Mouse (Mus musculus): Measurements from ENCODE around the gene Xdh. TPM values are rescaled to one million over a fixed set of nuclear protein-coding genes. Genes with fewer than 3 reads are reported as not detected.

Xdh gene
- total and polyA plus RNA-seq, 2 experiments: 71.1 to 115 TPM

DNA sequence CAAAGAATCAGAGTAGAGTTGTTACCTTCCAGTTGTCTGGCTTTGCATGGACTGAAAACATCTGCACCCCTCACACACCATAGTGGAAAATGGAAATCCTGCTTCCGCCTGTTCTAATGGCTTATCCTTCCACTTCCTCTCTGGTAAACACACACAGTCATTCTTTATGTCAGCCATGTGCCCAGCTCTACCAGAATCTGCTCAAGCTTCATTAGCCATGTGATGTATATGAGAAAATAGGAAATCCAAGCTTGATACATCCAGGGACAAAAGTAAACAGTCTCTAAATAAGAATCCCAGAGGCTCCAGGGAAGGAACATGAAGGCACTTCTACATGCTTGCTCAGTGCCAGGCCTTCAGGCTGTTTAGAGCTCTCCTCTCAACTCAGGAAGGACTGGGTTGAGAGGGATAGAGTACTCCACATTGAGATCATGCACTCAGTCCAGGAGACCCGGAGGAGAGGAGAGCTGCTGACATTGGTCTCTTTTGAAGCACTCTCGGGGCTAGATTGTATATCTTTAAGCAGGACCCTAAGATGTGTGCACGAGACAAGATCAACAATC, 17.4 kb downstream of the Xdh start:
- Histone ChIP-seq H3K36me3 (ENCODE audit: control insufficient read depth, insufficient read depth, low read length) (peaks cover 58% of the 10 kb centered on the region), H3K4me1 (ENCODE audit: control insufficient read depth, insufficient read depth, low read length) (no peaks in the 10 kb centered on the region), H3K9ac (ENCODE audit: low read depth, low read length) (no peak overlapping the region), H3K4me3 (ENCODE audit: insufficient read depth, low read depth, low read length) (no peak overlapping the region), H3K27me3 (ENCODE audit: control insufficient read depth, insufficient read depth, low read length) (no peaks in the 10 kb centered on the region), H3K79me2 (ENCODE audit: control insufficient read depth, insufficient read depth, low read length) (no peaks in the 10 kb centered on the region), H3K27ac (replicated peaks; ENCODE audit: insufficient read depth, low read depth, low read length) (no peak overlapping the region)
- WGBS: 81% methylated on average over 4 of the region's 4 CpGs
- TF ChIP-seq CTCF (IDR thresholded peaks at IDR 0.05; ENCODE audit: low read depth, low read length): no peak
- no peak for TF ChIP-seq POLR2A (IDR thresholded peaks at IDR 0.05; ENCODE audit: extremely low read depth, insufficient read depth, low read length)
- no peak for DNase-seq (ENCODE audit: extremely low read depth, low read depth, low spot score)

DNA sequence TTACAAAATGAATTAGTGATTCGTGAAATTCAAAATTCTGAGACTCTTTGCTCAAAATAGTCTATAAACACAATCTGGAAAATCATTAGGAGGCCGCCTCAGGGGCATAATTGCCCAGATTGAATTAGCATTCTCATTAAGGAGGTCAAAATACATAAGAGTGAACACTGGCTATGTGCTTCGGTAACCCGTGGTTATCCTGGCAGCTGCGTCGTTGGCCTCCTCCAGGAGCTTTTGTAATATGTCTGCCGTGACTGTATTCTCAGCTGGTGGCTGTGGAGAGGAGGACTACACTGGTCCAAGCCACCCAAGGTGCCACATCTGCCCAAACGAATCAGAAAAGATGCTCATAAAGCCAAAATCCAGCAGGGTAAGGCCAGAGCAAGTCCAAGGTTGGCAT, 30.5 kb downstream of the Xdh start:
- Histone ChIP-seq H3K4me3 (ENCODE audit: insufficient read depth, low read depth, low read length) (no peak overlapping the region), H3K4me1 (ENCODE audit: control insufficient read depth, insufficient read depth, low read length) (no peaks in the 10 kb centered on the region), H3K79me2 (ENCODE audit: control insufficient read depth, insufficient read depth, low read length) (0 out of 2 replicates have a peak, but pooled peaks cover 3% of the 10 kb centered on the region), H3K9ac (ENCODE audit: low read depth, low read length) (no peak overlapping the region), H3K27me3 (ENCODE audit: control insufficient read depth, insufficient read depth, low read length) (no peaks in the 10 kb centered on the region), H3K27ac (replicated peaks; ENCODE audit: insufficient read depth, low read depth, low read length) (no peak overlapping the region), H3K36me3 (ENCODE audit: control insufficient read depth, insufficient read depth, low read length) (peaks cover 87% of the 10 kb centered on the region)
- 92% methylated on average over 8 of the region's 8 CpGs for WGBS
- no peak for TF ChIP-seq CTCF (IDR thresholded peaks at IDR 0.05; ENCODE audit: low read depth, low read length)
- no peak for DNase-seq (ENCODE audit: extremely low read depth, low read depth, low spot score)

DNA sequence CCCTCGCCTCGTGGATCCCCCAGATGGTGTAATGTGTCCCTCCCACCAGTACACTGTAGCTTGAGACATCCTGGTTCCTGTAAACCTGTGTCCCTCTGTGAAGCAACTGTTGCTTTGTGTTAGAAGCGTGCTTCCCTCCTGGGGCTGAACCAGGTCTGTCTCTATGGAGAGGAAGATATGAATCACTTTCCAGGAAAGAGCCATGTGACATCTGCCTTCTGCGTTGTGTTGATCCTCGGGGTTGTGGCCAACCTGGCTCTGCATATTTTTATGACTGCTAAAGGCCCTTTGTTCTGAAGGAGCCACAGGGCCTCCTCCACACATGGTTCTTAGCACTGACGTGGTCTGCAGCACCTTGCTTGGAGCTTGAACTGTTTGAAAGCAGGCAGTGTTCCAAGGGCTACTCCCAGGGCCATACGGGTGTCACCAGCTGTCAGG, 31.0 kb downstream of the Xdh start:
- DNase-seq (ENCODE audit: extremely low read depth, low read depth, low spot score): no peak
- Histone ChIP-seq H3K9ac (ENCODE audit: low read depth, low read length) (no peak overlapping the region), H3K36me3 (ENCODE audit: control insufficient read depth, insufficient read depth, low read length) (peaks cover 82% of the 10 kb centered on the region), H3K4me1 (ENCODE audit: control insufficient read depth, insufficient read depth, low read length) (no peaks in the 10 kb centered on the region), H3K79me2 (ENCODE audit: control insufficient read depth, insufficient read depth, low read length) (0 out of 2 replicates have a peak, but pooled peaks cover 3% of the 10 kb centered on the region), H3K4me3 (ENCODE audit: insufficient read depth, low read depth, low read length) (no peak overlapping the region), H3K27me3 (ENCODE audit: control insufficient read depth, insufficient read depth, low read length) (no peaks in the 10 kb centered on the region), H3K27ac (replicated peaks; ENCODE audit: insufficient read depth, low read depth, low read length) (no peak overlapping the region)
- 77% methylated on average over 7 of the region's 7 CpGs for WGBS
- TF ChIP-seq CTCF (IDR thresholded peaks at IDR 0.05; ENCODE audit: low read depth, low read length) (no peak), POLR2A (IDR thresholded peaks at IDR 0.05; ENCODE audit: extremely low read depth, insufficient read depth, low read length) (no peak)

DNA sequence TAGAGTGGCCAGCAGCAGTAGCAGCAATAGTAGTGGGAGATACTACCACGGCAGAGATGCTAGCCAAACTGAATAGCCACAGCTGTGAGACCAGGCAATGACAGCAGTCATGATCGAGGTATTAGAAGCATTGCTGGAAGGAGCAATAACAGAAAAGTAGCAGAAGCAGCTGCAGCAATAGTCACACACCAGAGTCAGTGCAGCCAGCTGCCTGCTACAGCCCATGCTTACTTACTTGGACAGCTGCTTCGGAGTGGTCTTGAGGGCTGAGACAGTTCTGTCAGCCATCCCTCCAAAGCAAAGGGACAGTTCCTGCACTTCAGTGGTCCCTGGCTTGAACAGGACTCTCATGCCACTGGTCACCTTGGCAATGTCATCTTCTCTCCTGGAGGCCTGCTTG, 31.9 kb downstream of the Xdh start:
- no peak overlapping the region for H3K9ac ChIP-seq (ENCODE audit: low read depth, low read length)
- H3K79me2 ChIP-seq (ENCODE audit: control insufficient read depth, insufficient read depth, low read length): 0 out of 2 replicates have a peak, but pooled peaks cover 3% of the 10 kb centered on the region
- TF ChIP-seq CTCF (IDR thresholded peaks at IDR 0.05; ENCODE audit: low read depth, low read length) (no peak), POLR2A (IDR thresholded peaks at IDR 0.05; ENCODE audit: extremely low read depth, insufficient read depth, low read length) (no peak)
- no peak overlapping the region for H3K4me3 ChIP-seq (ENCODE audit: insufficient read depth, low read depth, low read length)
- no peak for DNase-seq (ENCODE audit: extremely low read depth, low read depth, low spot score)
- H3K27me3 ChIP-seq (ENCODE audit: control insufficient read depth, insufficient read depth, low read length): no peaks in the 10 kb centered on the region
- no peaks in the 10 kb centered on the region for H3K4me1 ChIP-seq (ENCODE audit: control insufficient read depth, insufficient read depth, low read length)
- H3K36me3 ChIP-seq (ENCODE audit: control insufficient read depth, insufficient read depth, low read length): peaks cover 80% of the 10 kb centered on the region
- no peak overlapping the region for H3K27ac ChIP-seq (replicated peaks; ENCODE audit: insufficient read depth, low read depth, low read length)
- 92% methylated on average over 3 of the region's 3 CpGs for WGBS

DNA sequence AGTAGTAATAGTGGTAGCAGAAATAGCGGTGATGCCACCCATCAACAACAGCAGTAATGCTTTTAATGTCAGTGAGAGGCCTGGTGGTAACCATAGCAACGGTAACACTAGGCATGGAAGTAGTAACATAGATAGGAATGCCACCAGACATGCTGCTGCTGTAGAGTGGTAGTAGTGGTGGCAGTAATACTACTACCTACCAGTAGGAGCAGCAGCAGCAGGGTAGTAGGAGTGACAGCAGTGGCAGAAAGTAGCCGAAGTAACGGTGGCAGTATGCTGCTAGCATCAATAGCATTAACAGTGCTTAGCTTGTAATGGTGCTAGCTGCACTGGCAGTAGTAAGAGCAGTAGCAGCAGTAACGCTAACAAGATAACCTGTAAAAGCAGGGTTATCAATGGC, 32.3 kb downstream of the Xdh start:
- no peak overlapping the region for H3K9ac ChIP-seq (ENCODE audit: low read depth, low read length)
- no peak overlapping the region for H3K4me3 ChIP-seq (ENCODE audit: insufficient read depth, low read depth, low read length)
- H3K27ac ChIP-seq (replicated peaks; ENCODE audit: insufficient read depth, low read depth, low read length): no peak overlapping the region
- 0 out of 2 replicates have a peak, but pooled peaks cover 3% of the 10 kb centered on the region for H3K79me2 ChIP-seq (ENCODE audit: control insufficient read depth, insufficient read depth, low read length)
- H3K4me1 ChIP-seq (ENCODE audit: control insufficient read depth, insufficient read depth, low read length): no peaks in the 10 kb centered on the region
- TF ChIP-seq POLR2A (IDR thresholded peaks at IDR 0.05; ENCODE audit: extremely low read depth, insufficient read depth, low read length) (no peak), CTCF (IDR thresholded peaks at IDR 0.05; ENCODE audit: low read depth, low read length) (no peak)
- H3K27me3 ChIP-seq (ENCODE audit: control insufficient read depth, insufficient read depth, low read length): no peaks in the 10 kb centered on the region
- peaks cover 77% of the 10 kb centered on the region for H3K36me3 ChIP-seq (ENCODE audit: control insufficient read depth, insufficient read depth, low read length)
- 83% methylated on average over 5 of the region's 5 CpGs for WGBS
- DNase-seq (ENCODE audit: extremely low read depth, low read depth, low spot score): no peak

DNA sequence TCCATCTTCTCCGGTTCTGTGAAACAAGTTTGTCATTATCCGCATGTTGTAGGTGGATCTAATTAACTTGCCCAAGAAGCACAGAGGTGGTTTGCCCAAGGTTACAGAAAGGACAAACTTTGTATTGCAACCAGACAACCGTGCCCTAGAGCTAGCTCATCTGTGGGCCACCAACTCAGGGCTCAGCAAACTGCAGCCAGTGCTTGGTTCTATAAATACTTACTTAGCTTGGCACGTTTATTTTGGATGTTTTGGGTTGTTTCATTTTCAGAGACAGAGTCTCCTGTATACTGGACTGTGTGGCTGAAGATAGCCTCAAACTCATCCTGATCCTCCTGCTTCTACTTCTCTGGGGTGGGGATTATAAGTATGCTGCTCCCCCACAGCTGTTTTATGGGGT, 35.3 kb downstream of the Xdh start:
- Histone ChIP-seq H3K9ac (ENCODE audit: low read depth, low read length) (no peak overlapping the region), H3K4me3 (ENCODE audit: insufficient read depth, low read depth, low read length) (no peak overlapping the region), H3K79me2 (ENCODE audit: control insufficient read depth, insufficient read depth, low read length) (no peaks in the 10 kb centered on the region; the same call in 1 of the 2 replicates), H3K4me1 (ENCODE audit: control insufficient read depth, insufficient read depth, low read length) (no peaks in the 10 kb centered on the region), H3K36me3 (ENCODE audit: control insufficient read depth, insufficient read depth, low read length) (peaks cover 75% of the 10 kb centered on the region), H3K27ac (replicated peaks; ENCODE audit: insufficient read depth, low read depth, low read length) (no peak overlapping the region), H3K27me3 (ENCODE audit: control insufficient read depth, insufficient read depth, low read length) (no peaks in the 10 kb centered on the region)
- no peak for TF ChIP-seq CTCF (IDR thresholded peaks at IDR 0.05; ENCODE audit: low read depth, low read length)
- TF ChIP-seq POLR2A (IDR thresholded peaks at IDR 0.05; ENCODE audit: extremely low read depth, insufficient read depth, low read length): no peak
- 75% methylated on average over 4 of the region's 4 CpGs for WGBS
- DNase-seq (ENCODE audit: extremely low read depth, low read depth, low spot score): no peak

Data from liver, adult 2 months (tissue).